In genomic region chr3:68493170-68493585, GRCm38 (mm10) we compare ENCODE assay signal across 8 mouse cellular contexts.
DNase-seq lines count a peak whose midpoint lies in the region; ATAC-seq and TF ChIP-seq lines count a peak whose summit lies in the region.

No protein-coding gene starts in this region.

- peak; percentile 4 for DNase-seq in cerebellum, adult 11 months
- DNase-seq in cerebellum, adult 18-20 months, result no peak
- peak; percentile 82 to 89 for DNase-seq in heart, adult 9 months (ENCODE audit: low spot score in 2 of 2)
- peak; percentile 81 for DNase-seq in kidney, adult 9 months
- no peak for DNase-seq in c-Kit-positive CD71-positive TER-119-positive erythroid progenitor cells, embryonic 14.5 days (ENCODE audit: low spot score)

- H3K4me2 ChIP-seq in lung, embryonic 16.5 days (ENCODE audit: low read depth, low read length), result peak overlapping the region; percentile 95

- H3K4me3 ChIP-seq in cortical plate, adult 2 months (ENCODE audit: insufficient read depth, low read length), result peak overlapping the region; percentile 98
- H3K4me3 ChIP-seq in lung, embryonic 16.5 days (ENCODE audit: low read length), result peak overlapping the region; percentile 88
- H3K4me3 ChIP-seq in small intestine, adult 2 months (ENCODE audit: low read depth, low read length), result peak overlapping the region; percentile 82

- TF ChIP-seq CTCF in cortical plate, adult 2 months (IDR thresholded peaks at IDR 0.05; ENCODE audit: extremely low read depth, insufficient read depth, low read length), result no peak
- no peak for TF ChIP-seq CTCF in small intestine, adult 2 months (IDR thresholded peaks at IDR 0.05; ENCODE audit: extremely low read depth, insufficient read length, insufficient replicate concordance, low read depth, low read length)

- no peaks in the 10 kb centered on the region for H3K36me3 ChIP-seq in lung, embryonic 16.5 days (ENCODE audit: control insufficient read depth, insufficient read depth, low read length)
- H3K36me3 ChIP-seq in small intestine, adult 2 months (ENCODE audit: control insufficient read depth, insufficient read depth, low read length), result no peaks in the 10 kb centered on the region

- no peak for TF ChIP-seq POLR2A in cortical plate, adult 2 months (IDR thresholded peaks at IDR 0.05; ENCODE audit: extremely low read depth, insufficient read depth, low read length)
- TF ChIP-seq POLR2A in small intestine, adult 2 months (IDR thresholded peaks at IDR 0.05; ENCODE audit: low read depth, low read length), result no peak

- H3K27ac ChIP-seq in cortical plate, adult 2 months (ENCODE audit: insufficient read depth, low read length), result peak overlapping the region; percentile 57
- peak overlapping the region; percentile 99 for H3K27ac ChIP-seq in lung, embryonic 16.5 days (ENCODE audit: low read length)
- H3K27ac ChIP-seq in small intestine, adult 2 months (ENCODE audit: insufficient read depth, low read depth, low read length), result peak overlapping the region; percentile 75

- peak overlapping the region; percentile 94 for H3K9ac ChIP-seq in lung, embryonic 16.5 days (ENCODE audit: low read length)

- H3K9me3 ChIP-seq in lung, embryonic 16.5 days (ENCODE audit: control insufficient read depth, low read length), result no peaks in the 10 kb centered on the region

- WGBS in lung, embryonic 16.5 days, result 1% methylated on average over 12 of the region's 12 CpGs
- 3% methylated on average over 12 of the region's 12 CpGs for WGBS in small intestine, adult 2 months

- no peaks in the 10 kb centered on the region for H3K4me1 ChIP-seq in cortical plate, adult 2 months (ENCODE audit: control insufficient read depth, insufficient read depth, low read length)
- peaks cover 33% of the 10 kb centered on the region; the same call in 1 of the 2 replicates for H3K4me1 ChIP-seq in lung, embryonic 16.5 days (replicated peaks; ENCODE audit: control insufficient read depth, insufficient read depth, low read length)
- peaks cover 2% of the 10 kb centered on the region; the same call in 1 of the 2 replicates for H3K4me1 ChIP-seq in small intestine, adult 2 months (ENCODE audit: control insufficient read depth, insufficient read depth, insufficient read length, low read length)

- peak; percentile 63 for ATAC-seq in lung, embryonic 16.5 days (ENCODE audit: low read depth)

- no peaks in the 10 kb centered on the region for H3K27me3 ChIP-seq in lung, embryonic 16.5 days (ENCODE audit: control insufficient read depth, insufficient read depth, low read depth, low read length)
- peaks cover 22% of the 10 kb centered on the region; the same call in 1 of the 2 replicates for H3K27me3 ChIP-seq in small intestine, adult 2 months (ENCODE audit: control insufficient read depth, insufficient read depth, low read length)

Comparison
In these comparisons a context has a peak if more than half of its experiments do, and no peak if none do; other contexts are left out.
1. DNase-seq: peak in cerebellum, adult 11 months (single experiment), heart, adult 9 months (2 of 2) and kidney, adult 9 months (single experiment); none in cerebellum, adult 18-20 months (0 of 2) and c-Kit-positive CD71-positive TER-119-positive erythroid progenitor cells, embryonic 14.5 days (single experiment).
2. Peak in every context shown above with its lines, with median percentiles within 50 percentile points of each other: H3K27ac ChIP-seq and H3K4me3 ChIP-seq.